8 mouse cellular contexts compared by ENCODE assay signal in genomic region chr9:57561711-57562099, GRCm38 (mm10). TPM values are rescaled to one million over a fixed set of nuclear protein-coding genes. Genes with fewer than 3 reads are reported as not detected.
DNase-seq lines count a peak whose midpoint lies in the region; ATAC-seq lines count a peak whose summit lies in the region.

No protein-coding gene starts in this region.

- peak overlapping the region; percentile 48 for H3K27ac ChIP-seq in embryonic facial prominence, embryonic 15.5 days (replicated peaks)
- H3K27ac ChIP-seq in kidney, embryonic 14.5 days (ENCODE audit: low read depth, low read length): 0 out of 2 replicates have a peak overlapping the region, but pooled peaks have one; percentile 37
- no peak overlapping the region for H3K27ac ChIP-seq in midbrain, embryonic 13.5 days

- no peaks in the 10 kb centered on the region for H3K36me3 ChIP-seq in embryonic facial prominence, embryonic 15.5 days
- H3K36me3 ChIP-seq in kidney, embryonic 14.5 days (ENCODE audit: control insufficient read depth, insufficient read depth, low read length): no peaks in the 10 kb centered on the region
- H3K36me3 ChIP-seq in midbrain, embryonic 13.5 days: peaks cover 5% of the 10 kb centered on the region; the same call in 1 of the 2 replicates

- peak overlapping the region; percentile 79 for H3K4me2 ChIP-seq in embryonic facial prominence, embryonic 15.5 days (replicated peaks)
- peak overlapping the region; percentile 77 for H3K4me2 ChIP-seq in kidney, embryonic 14.5 days (replicated peaks; ENCODE audit: low read depth, low read length)
- peak overlapping the region; percentile 89 for H3K4me2 ChIP-seq in midbrain, embryonic 13.5 days (replicated peaks)

- peak overlapping the region; percentile 83 for H3K4me3 ChIP-seq in embryonic facial prominence, embryonic 15.5 days (replicated peaks)
- peak overlapping the region; percentile 75 for H3K4me3 ChIP-seq in kidney, embryonic 14.5 days (ENCODE audit: low read length)
- peak overlapping the region; percentile 51 for H3K4me3 ChIP-seq in midbrain, embryonic 13.5 days (replicated peaks)

- DNase-seq in kidney, adult 18-20 months: peak; percentile 66
- DNase-seq in kidney, postnatal 4 days: no peak
- no peak for DNase-seq in frontal cortex, postnatal 10 days (ENCODE audit: low spot score in 2 of 2)
- DNase-seq in layer of hippocampus, postnatal 36 days: no peak
- DNase-seq in left cerebral cortex, postnatal 36 days (ENCODE audit: low spot score in 2 of 2): no peak

- no peaks in the 10 kb centered on the region for H3K27me3 ChIP-seq in embryonic facial prominence, embryonic 15.5 days
- no peaks in the 10 kb centered on the region for H3K27me3 ChIP-seq in kidney, embryonic 14.5 days (ENCODE audit: control insufficient read depth, insufficient read depth, low read length)
- H3K27me3 ChIP-seq in midbrain, embryonic 13.5 days: no peaks in the 10 kb centered on the region

- 74% methylated on average over 13 of the region's 13 CpGs for WGBS in embryonic facial prominence, embryonic 15.5 days
- WGBS in kidney, embryonic 14.5 days: 80% methylated on average over 13 of the region's 13 CpGs
- 86% methylated on average over 13 of the region's 13 CpGs for WGBS in midbrain, embryonic 13.5 days

- ATAC-seq in embryonic facial prominence, embryonic 15.5 days (ENCODE audit: insufficient number of reproducible peaks, low FRiP score, low TSS enrichment, low read depth): no peak
- no peak for ATAC-seq in kidney, embryonic 14.5 days (ENCODE audit: low FRiP score, low TSS enrichment)
- no peak for ATAC-seq in midbrain, embryonic 13.5 days

- intact Hi-C loops in left cerebral cortex, postnatal 36 days (cut with DNase I): no loop called here

- H3K4me1 ChIP-seq in embryonic facial prominence, embryonic 15.5 days: peaks cover 37% of the 10 kb centered on the region
- peaks cover 22% of the 10 kb centered on the region for H3K4me1 ChIP-seq in kidney, embryonic 14.5 days (ENCODE audit: control insufficient read depth, insufficient read depth, low read length)
- H3K4me1 ChIP-seq in midbrain, embryonic 13.5 days (replicated peaks): peaks cover 39% of the 10 kb centered on the region

- no peak overlapping the region for H3K9ac ChIP-seq in embryonic facial prominence, embryonic 15.5 days
- H3K9ac ChIP-seq in kidney, embryonic 14.5 days (ENCODE audit: low read depth, low read length): peak overlapping the region; percentile 76
- H3K9ac ChIP-seq in midbrain, embryonic 13.5 days (replicated peaks): peak overlapping the region; percentile 61; the same call in 1 of the 2 replicates

- no peaks in the 10 kb centered on the region for H3K9me3 ChIP-seq in embryonic facial prominence, embryonic 15.5 days (replicated peaks)
- H3K9me3 ChIP-seq in kidney, embryonic 14.5 days (ENCODE audit: control insufficient read depth, low read length): no peaks in the 10 kb centered on the region
- no peaks in the 10 kb centered on the region for H3K9me3 ChIP-seq in midbrain, embryonic 13.5 days

RNA-seq across cellular contexts. Expression of gene Scamp2, which starts 1.0 kb away (rescaled TPM):
- polyA plus RNA-seq in embryonic facial prominence, embryonic 15.5 days (2015; fragmentation: Nextera tagmentation; extraction: Ambion mirVana): 82.8 and 84.6 TPM in 2 replicates
- polyA plus RNA-seq in kidney, embryonic 14.5 days (2014; fragmentation: Nextera tagmentation; extraction: Ambion mirVana): 69.2 and 71.4 TPM in 2 replicates
- polyA plus RNA-seq in midbrain, embryonic 13.5 days (2015; fragmentation: Nextera tagmentation; extraction: Ambion mirVana): 54.2 and 57.5 TPM in 2 replicates
- 10 to 100 TPM; 24.6 to 25.5 TPM for total RNA-seq in layer of hippocampus, postnatal 36 days (2021)
- total RNA-seq in left cerebral cortex, postnatal 36 days (2021): 10 to 100 TPM; 18.2 to 24.2 TPM

RNA-seq across cellular contexts. Expression of gene Mpi, which starts 9.1 kb away (rescaled TPM):
- 47.9 and 50.5 TPM in 2 replicates for polyA plus RNA-seq in embryonic facial prominence, embryonic 15.5 days (2015; fragmentation: Nextera tagmentation; extraction: Ambion mirVana)
- polyA plus RNA-seq in kidney, embryonic 14.5 days (2014; fragmentation: Nextera tagmentation; extraction: Ambion mirVana): 36.5 and 37.7 TPM in 2 replicates
- 72.2 and 79.2 TPM in 2 replicates for polyA plus RNA-seq in midbrain, embryonic 13.5 days (2015; fragmentation: Nextera tagmentation; extraction: Ambion mirVana)
- total RNA-seq in layer of hippocampus, postnatal 36 days (2021): 10 to 100 TPM; 65.9 to 66.3 TPM
- total RNA-seq in left cerebral cortex, postnatal 36 days (2021): 10 to 100 TPM; 63.6 to 66.3 TPM

RNA-seq across cellular contexts. Expression of gene Fam219b, which starts 24.4 kb away (rescaled TPM):
- 27.3 and 28.2 TPM in 2 replicates for polyA plus RNA-seq in embryonic facial prominence, embryonic 15.5 days (2015; fragmentation: Nextera tagmentation; extraction: Ambion mirVana)
- 13.3 and 19.7 TPM in 2 replicates for polyA plus RNA-seq in kidney, embryonic 14.5 days (2014; fragmentation: Nextera tagmentation; extraction: Ambion mirVana)
- 23.2 and 24.2 TPM in 2 replicates for polyA plus RNA-seq in midbrain, embryonic 13.5 days (2015; fragmentation: Nextera tagmentation; extraction: Ambion mirVana)
- 10 to 100 TPM; 18.7 to 19.2 TPM for total RNA-seq in layer of hippocampus, postnatal 36 days (2021)
- 10 to 100 TPM; 17.3 to 21.5 TPM for total RNA-seq in left cerebral cortex, postnatal 36 days (2021)

RNA-seq across cellular contexts. Expression of gene Ulk3, which starts 27.5 kb away (rescaled TPM):
- 22.7 and 28.5 TPM in 2 replicates for polyA plus RNA-seq in embryonic facial prominence, embryonic 15.5 days (2015; fragmentation: Nextera tagmentation; extraction: Ambion mirVana)
- 5.4 and 13.7 TPM in 2 replicates for polyA plus RNA-seq in kidney, embryonic 14.5 days (2014; fragmentation: Nextera tagmentation; extraction: Ambion mirVana)
- 23.5 and 25.1 TPM in 2 replicates for polyA plus RNA-seq in midbrain, embryonic 13.5 days (2015; fragmentation: Nextera tagmentation; extraction: Ambion mirVana)
- 10 to 100 TPM; 23.0 to 31.3 TPM for total RNA-seq in layer of hippocampus, postnatal 36 days (2021)
- 10 to 100 TPM; 23.9 to 38.5 TPM for total RNA-seq in left cerebral cortex, postnatal 36 days (2021)

RNA-seq across cellular contexts. Expression of gene Cox5a, which starts 40.6 kb away (rescaled TPM):
- 450 and 454 TPM in 2 replicates for polyA plus RNA-seq in embryonic facial prominence, embryonic 15.5 days (2015; fragmentation: Nextera tagmentation; extraction: Ambion mirVana)
- polyA plus RNA-seq in kidney, embryonic 14.5 days (2014; fragmentation: Nextera tagmentation; extraction: Ambion mirVana): 675 and 707 TPM in 2 replicates
- polyA plus RNA-seq in midbrain, embryonic 13.5 days (2015; fragmentation: Nextera tagmentation; extraction: Ambion mirVana): 809 and 819 TPM in 2 replicates
- 100 to 1,000 TPM; 387 to 406 TPM for total RNA-seq in layer of hippocampus, postnatal 36 days (2021)
- total RNA-seq in left cerebral cortex, postnatal 36 days (2021): 100 to 1,000 TPM; 378 to 426 TPM
